Mouse (Mus musculus) ES-Bruce4 (cell line): ENCODE measurements around the gene Serpina11. TPM values are rescaled to one million over a fixed set of nuclear protein-coding genes. Genes with fewer than 3 reads are reported as not detected.
"Not testable (repeated sequence)": the region's sequence is repeated elsewhere in the genome, so short reads cannot be mapped to it uniquely, and the experiment has no call there.

ENCODE experiments used
- H3K27ac ChIP-seq: 2 replicates; pipeline ENCODE4 v1.5.1; 2012; ENCODE audit warnings: low read length, inconsistent platforms; ENCODE audit not compliant: insufficient read depth
- H3K27me3 ChIP-seq: 2 replicates; pipeline ENCODE4 v1.6.1; 2012; ENCODE audit warnings: mild to moderate bottlenecking, low read length, inconsistent platforms; ENCODE audit not compliant: control insufficient read depth, poor library complexity, insufficient read depth, severe bottlenecking
- H3K36me3 ChIP-seq: 2 replicates; pipeline ENCODE4 v1.6.1; 2012; ENCODE audit warnings: inconsistent platforms, mild to moderate bottlenecking, low read length, moderate library complexity; ENCODE audit not compliant: control insufficient read depth, poor library complexity, insufficient read depth, severe bottlenecking
- H3K4me1 ChIP-seq: one replicate; pipeline ENCODE4 v1.8.1; 2011; ENCODE audit warnings: low read length; ENCODE audit not compliant: control insufficient read depth, insufficient read depth
- H3K4me3 ChIP-seq: 2 replicates; pipeline ENCODE4 v1.5.1; 2011; ENCODE audit warnings: low read depth, mild to moderate bottlenecking, low read length
- H3K9ac ChIP-seq: 2 replicates; pipeline ENCODE4 v1.6.1; 2012; ENCODE audit warnings: low read depth, mild to moderate bottlenecking, inconsistent platforms; ENCODE audit not compliant: poor library complexity, severe bottlenecking
- H3K9me3 ChIP-seq: replicated peaks from 2 replicates; pipeline ENCODE4 v1.6.1; 2012; ENCODE audit warnings: mild to moderate bottlenecking, low read length, inconsistent platforms; ENCODE audit not compliant: control insufficient read depth, poor library complexity, insufficient read depth, severe bottlenecking
- CTCF ChIP-seq: IDR thresholded peaks from one replicate; pipeline ENCODE4 v1.8.1; 2011; ENCODE audit warnings: low read depth, low read length
- EP300 ChIP-seq: IDR thresholded peaks from 2 replicates; pipeline ENCODE4 v1.6.1; 2011; ENCODE audit warnings: low read depth, low read length; ENCODE audit not compliant: insufficient read depth
- POLR2A ChIP-seq: IDR thresholded peaks from one replicate; pipeline ENCODE4 v1.8.1; 2011; ENCODE audit warnings: low read length; ENCODE audit not compliant: insufficient read depth
- polyA plus RNA-seq: library from polyadenylated mRNA; stranded (reverse); fragments of >200 nt; gene quantifications from 2 replicates; pipeline ENCODE4 v1.2.4, GENCODE M21; 2011; ENCODE audit warnings: low read depth; ENCODE audit not compliant: missing spikeins, insufficient read depth, insufficient read length

Serpina11 gene
- polyA plus RNA-seq, 1 experiment = not detected

GRCm38 (mm10) chr12:103966761-103967160 is 23.0 kb downstream of the Serpina11 start:
- no peak for TF ChIP-seq EP300
- no peak for TF ChIP-seq CTCF
- no peak for TF ChIP-seq POLR2A
- Histone ChIP-seq H3K36me3 (no peaks in the 10 kb centered on the region), H3K4me1 (no peaks in the 10 kb centered on the region), H3K27ac (no peak overlapping the region), H3K4me3 (no peak overlapping the region), H3K9ac (no peak overlapping the region), H3K27me3 (no peaks in the 10 kb centered on the region), H3K9me3 (no peaks in the 10 kb centered on the region)

- Histone ChIP-seq H3K4me1 (no peaks in the 10 kb centered on the region), H3K36me3 (no peaks in the 10 kb centered on the region), H3K27ac (no peak overlapping the region), H3K27me3 (no peaks in the 10 kb centered on the region), H3K4me3 (no peak overlapping the region), H3K9me3 (no peaks in the 10 kb centered on the region), H3K9ac (no peak overlapping the region)
- TF ChIP-seq EP300 (no peak), POLR2A (no peak), CTCF (no peak)
Measured at GRCm38 (mm10) chr12:103963288-103963687, 26.5 kb downstream of the Serpina11 start.

- H3K27ac ChIP-seq = no peak overlapping the region
- H3K4me1 ChIP-seq = no peaks in the 10 kb centered on the region
- H3K9me3 ChIP-seq = no peaks in the 10 kb centered on the region
- TF ChIP-seq CTCF (no peak), POLR2A (no peak), EP300 (no peak)
- no peak overlapping the region for H3K9ac ChIP-seq
- no peak overlapping the region for H3K4me3 ChIP-seq
- H3K27me3 ChIP-seq = no peaks in the 10 kb centered on the region
- no peaks in the 10 kb centered on the region for H3K36me3 ChIP-seq
Measured at GRCm38 (mm10) chr12:103962860-103963259, 26.9 kb downstream of the Serpina11 start.

- H3K27ac ChIP-seq = no peak overlapping the region
- no peaks in the 10 kb centered on the region for H3K36me3 ChIP-seq
- H3K4me1 ChIP-seq = no peaks in the 10 kb centered on the region
- TF ChIP-seq POLR2A = no peak
- TF ChIP-seq EP300 = no peak
- TF ChIP-seq CTCF = no peak
- no peak overlapping the region for H3K9ac ChIP-seq
- no peaks in the 10 kb centered on the region for H3K27me3 ChIP-seq
- H3K4me3 ChIP-seq = no peak overlapping the region
- no peaks in the 10 kb centered on the region for H3K9me3 ChIP-seq
Measured at GRCm38 (mm10) chr12:103962337-103962736, 27.4 kb downstream of the Serpina11 start.

- H3K9ac ChIP-seq = no peak overlapping the region
- no peaks in the 10 kb centered on the region for H3K4me1 ChIP-seq
- no peaks in the 10 kb centered on the region for H3K9me3 ChIP-seq
- no peak overlapping the region for H3K4me3 ChIP-seq
- no peak overlapping the region for H3K27ac ChIP-seq
- TF ChIP-seq CTCF (no peak), EP300 (no peak), POLR2A (no peak)
- H3K27me3 ChIP-seq = no peaks in the 10 kb centered on the region
- no peaks in the 10 kb centered on the region for H3K36me3 ChIP-seq
Measured at GRCm38 (mm10) chr12:103961716-103962115, 28.0 kb downstream of the Serpina11 start.

GRCm38 (mm10) chr12:103958798-103959197 is 31.0 kb downstream of the Serpina11 start, which contains the start of gene Serpina1e:
TSS of gene Serpina1e (minus strand) at chr12:103958975.
- Histone ChIP-seq H3K9me3 (no peaks in the 10 kb centered on the region), H3K4me1 (no peaks in the 10 kb centered on the region), H3K36me3 (no peaks in the 10 kb centered on the region), H3K9ac (no peak within 1 kb of the TSS), H3K4me3 (no peak within 1 kb of the TSS), H3K27ac (no peak within 1 kb of the TSS), H3K27me3 (no peaks in the 10 kb centered on the region)
- TF ChIP-seq CTCF (no peak), POLR2A (no peak), EP300 (no peak)

- H3K4me1 ChIP-seq, H3K9me3 ChIP-seq, H3K27ac ChIP-seq, H3K9ac ChIP-seq, H3K4me3 ChIP-seq, H3K36me3 ChIP-seq, H3K27me3 ChIP-seq: not testable (repeated sequence)
Measured at GRCm38 (mm10) chr12:103956555-103956954, 33.2 kb downstream of the Serpina11 start.

- not testable (repeated sequence) for H3K4me3 ChIP-seq, H3K27ac ChIP-seq
Measured at GRCm38 (mm10) chr12:103952972-103953371, 36.8 kb downstream of the Serpina11 start.

More at GRCm38 (mm10) chr12:103952972-103953371, 36.8 kb downstream of the Serpina11 start:
- not testable (repeated sequence) for H3K4me1 ChIP-seq, H3K9me3 ChIP-seq, H3K27me3 ChIP-seq, H3K9ac ChIP-seq, H3K36me3 ChIP-seq
